Mouse (Mus musculus): ENCODE data around the gene Yy1.

GRCm38 (mm10) chr12:108758273-108758672, 34.5 kb upstream of the Yy1 start:
- no peak; the same call in 1 of the 2 replicates for TF ChIP-seq CTCF (IDR thresholded peaks at IDR 0.05; ENCODE audit: low read depth)
- TF ChIP-seq EP300 (IDR thresholded peaks at IDR 0.05; ENCODE audit: low read depth): no peak
